Mouse (Mus musculus): ENCODE results near the gene Tnfsf4. TPM values are rescaled to one million over a fixed set of nuclear protein-coding genes. Genes with fewer than 3 reads are reported as not detected.

The Tnfsf4 gene
- polyA plus RNA-seq, 1 experiment from 2014 or later, result not detected

- 44% methylated on average over 2 of the region's 2 CpGs for WGBS
- H3K4me1 ChIP-seq (replicated peaks), result no peaks in the 10 kb centered on the region
- no peaks in the 10 kb centered on the region for H3K27me3 ChIP-seq
- no peaks in the 10 kb centered on the region for H3K36me3 ChIP-seq
- no peak overlapping the region for H3K27ac ChIP-seq
- ATAC-seq, result no peak
- no peak overlapping the region for H3K4me3 ChIP-seq (replicated peaks)
- H3K4me2 ChIP-seq (replicated peaks), result no peak overlapping the region
- no peaks in the 10 kb centered on the region; the same call in 1 of the 2 replicates for H3K9me3 ChIP-seq
- H3K9ac ChIP-seq (replicated peaks), result no peak overlapping the region
These were observed 7.9 kb downstream of the Tnfsf4 start for GRCm38 (mm10) chr1:161403061-161403460.

DNA sequence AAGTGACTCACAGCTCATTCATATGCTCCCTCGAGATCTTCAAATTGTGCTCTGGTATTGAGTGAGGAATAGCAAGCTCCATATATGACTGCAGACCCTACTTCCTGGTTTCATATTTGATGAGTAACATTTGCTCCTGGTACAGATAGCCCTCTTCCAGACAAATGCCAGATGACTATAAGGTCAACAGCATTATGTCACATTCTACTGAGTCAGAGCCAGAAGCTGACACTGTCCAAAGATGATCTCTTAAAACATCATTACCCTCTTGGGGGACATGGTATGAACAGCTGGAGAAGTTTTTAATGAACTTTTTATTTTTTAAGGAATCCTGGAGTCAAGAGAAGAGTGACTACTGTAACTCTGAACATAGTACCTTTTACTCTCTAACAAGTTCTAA is 11.3 kb downstream of the Tnfsf4 start:
- Histone ChIP-seq H3K4me3 (replicated peaks) (no peak overlapping the region), H3K27ac (no peak overlapping the region), H3K27me3 (no peaks in the 10 kb centered on the region), H3K4me2 (replicated peaks) (no peak overlapping the region), H3K36me3 (no peaks in the 10 kb centered on the region), H3K4me1 (replicated peaks) (no peaks in the 10 kb centered on the region), H3K9me3 (no peaks in the 10 kb centered on the region; the same call in 1 of the 2 replicates), H3K9ac (replicated peaks) (no peak overlapping the region)
- WGBS, result 79% methylated on average over 1 of the region's 1 CpGs
- no peak for ATAC-seq

DNA sequence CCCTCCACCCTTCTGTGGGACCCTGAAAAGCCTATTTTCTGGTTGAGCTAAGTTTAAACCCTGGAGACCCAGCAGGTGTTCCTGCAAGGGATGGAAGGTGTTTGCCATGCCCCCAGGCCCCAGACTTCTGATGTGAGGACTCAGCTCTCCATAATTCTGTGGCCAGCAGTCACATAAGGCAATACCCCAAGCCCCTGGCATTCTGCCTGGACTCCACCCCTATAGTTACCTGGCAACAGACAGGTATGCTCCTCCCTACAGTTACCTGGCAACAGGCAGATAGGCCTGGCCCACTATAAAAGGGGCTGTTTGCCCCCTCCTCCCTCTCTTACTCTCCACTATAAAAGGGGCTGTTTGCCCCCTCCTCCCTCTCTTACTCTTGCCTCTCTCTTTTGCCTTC is 24.7 kb downstream of the Tnfsf4 start:
- ATAC-seq, result no peak
- H3K36me3 ChIP-seq, result no peaks in the 10 kb centered on the region
- no peak overlapping the region for H3K4me2 ChIP-seq (replicated peaks)
- no peaks in the 10 kb centered on the region for H3K27me3 ChIP-seq
- H3K4me1 ChIP-seq (replicated peaks), result no peaks in the 10 kb centered on the region
- H3K9me3 ChIP-seq, result no peaks in the 10 kb centered on the region
- no peak overlapping the region for H3K9ac ChIP-seq (replicated peaks)
- no peak overlapping the region for H3K27ac ChIP-seq
- no peak overlapping the region for H3K4me3 ChIP-seq (replicated peaks)

DNA sequence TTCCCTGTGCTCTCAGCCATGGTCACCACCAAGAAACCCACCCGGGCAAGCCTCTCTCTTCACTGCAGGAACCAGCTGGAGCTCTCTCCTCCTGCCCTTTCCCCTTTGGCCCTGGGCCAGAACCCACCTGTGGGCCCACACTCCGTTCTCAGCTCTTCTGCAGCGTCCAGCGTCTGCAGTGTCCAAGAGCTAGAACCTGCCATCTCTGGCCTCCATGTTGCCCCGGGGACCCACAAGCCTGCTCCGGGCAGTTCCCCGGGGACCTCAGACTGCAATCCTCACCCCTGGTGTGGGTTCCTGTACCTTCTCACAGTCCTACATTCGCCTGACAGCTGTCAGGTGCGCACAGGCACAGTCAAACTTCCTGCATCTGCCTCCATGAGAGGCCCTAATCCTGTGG is 25.4 kb downstream of the Tnfsf4 start:
- ATAC-seq, result no peak
- Histone ChIP-seq H3K4me2 (replicated peaks) (no peak overlapping the region), H3K4me3 (replicated peaks) (no peak overlapping the region), H3K9me3 (no peaks in the 10 kb centered on the region), H3K27ac (no peak overlapping the region), H3K36me3 (no peaks in the 10 kb centered on the region), H3K4me1 (replicated peaks) (no peaks in the 10 kb centered on the region), H3K27me3 (no peaks in the 10 kb centered on the region), H3K9ac (replicated peaks) (no peak overlapping the region)
- 80% methylated on average over 9 of the region's 9 CpGs for WGBS

DNA sequence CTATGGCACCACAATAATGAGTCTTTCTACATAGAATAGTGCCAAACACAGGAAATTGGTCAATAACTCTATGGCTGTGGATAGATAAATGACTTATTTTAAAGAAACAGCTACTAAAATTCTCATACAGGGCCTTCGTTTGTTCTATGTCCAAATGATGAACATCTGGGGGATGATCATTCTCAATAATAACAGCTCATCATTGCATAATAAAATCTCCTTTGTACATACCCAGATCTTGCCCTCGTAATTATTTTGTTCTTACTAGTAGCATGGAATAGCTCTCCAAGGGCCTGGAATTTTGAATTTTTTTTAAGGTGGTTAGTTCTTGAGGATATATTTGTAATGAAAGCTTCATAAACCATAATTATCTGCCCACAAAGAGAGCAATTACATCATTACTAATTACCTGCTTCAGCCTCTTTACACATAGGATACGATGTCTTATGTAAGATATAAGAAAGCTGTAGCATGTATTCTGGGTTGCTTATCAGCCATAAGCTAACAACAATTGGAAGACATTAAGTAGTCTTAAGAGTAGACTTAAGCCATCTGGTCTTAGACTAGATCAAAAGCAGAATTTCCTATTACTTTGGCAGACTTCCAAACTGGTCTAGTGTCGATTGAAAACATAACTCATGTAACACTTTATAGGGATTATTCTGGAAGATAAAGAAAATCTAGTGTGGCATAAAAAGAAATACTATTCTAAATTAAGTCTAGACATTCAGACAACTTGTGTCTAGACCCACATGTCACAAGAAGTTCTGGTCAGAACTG is 31.3 kb downstream of the Tnfsf4 start:
- WGBS, result 84% methylated on average over 4 of the region's 4 CpGs
- no peak overlapping the region for H3K4me3 ChIP-seq (replicated peaks)
- H3K27ac ChIP-seq, result no peak overlapping the region
- no peaks in the 10 kb centered on the region for H3K4me1 ChIP-seq (replicated peaks)
- H3K27me3 ChIP-seq, result no peaks in the 10 kb centered on the region
- no peak overlapping the region for H3K9ac ChIP-seq (replicated peaks)
- H3K9me3 ChIP-seq, result no peaks in the 10 kb centered on the region
- no peak for ATAC-seq
- no peaks in the 10 kb centered on the region for H3K36me3 ChIP-seq
- H3K4me2 ChIP-seq (replicated peaks), result no peak overlapping the region

GRCm38 (mm10) chr1:161427057-161427311 is 31.8 kb downstream of the Tnfsf4 start:
- Histone ChIP-seq H3K36me3 (no peaks in the 10 kb centered on the region), H3K27ac (no peak overlapping the region), H3K9me3 (no peaks in the 10 kb centered on the region), H3K9ac (replicated peaks) (no peak overlapping the region), H3K4me2 (replicated peaks) (no peak overlapping the region), H3K4me1 (replicated peaks) (no peaks in the 10 kb centered on the region), H3K4me3 (replicated peaks) (no peak overlapping the region), H3K27me3 (no peaks in the 10 kb centered on the region)
- ATAC-seq, result no peak
- 83% methylated on average over 1 of the region's 1 CpGs for WGBS

GRCm38 (mm10) chr1:161435781-161436180 is 40.6 kb downstream of the Tnfsf4 start:
- no peak overlapping the region for H3K4me3 ChIP-seq (replicated peaks)
- no peak overlapping the region for H3K9ac ChIP-seq (replicated peaks)
- no peaks in the 10 kb centered on the region for H3K9me3 ChIP-seq
- H3K4me1 ChIP-seq (replicated peaks), result no peaks in the 10 kb centered on the region
- no peak overlapping the region for H3K4me2 ChIP-seq (replicated peaks)
- no peaks in the 10 kb centered on the region for H3K36me3 ChIP-seq
- H3K27ac ChIP-seq, result no peak overlapping the region
- H3K27me3 ChIP-seq, result no peaks in the 10 kb centered on the region
- no peak for ATAC-seq
- 72% methylated on average over 2 of the region's 2 CpGs for WGBS

GRCm38 (mm10) chr1:161436503-161436902 is 41.3 kb downstream of the Tnfsf4 start:
- no peak overlapping the region for H3K4me3 ChIP-seq (replicated peaks)
- no peak for ATAC-seq
- H3K4me2 ChIP-seq (replicated peaks), result no peak overlapping the region
- no peaks in the 10 kb centered on the region for H3K4me1 ChIP-seq (replicated peaks)
- 90% methylated on average over 6 of the region's 6 CpGs for whole genome bisulfite sequencing
- H3K36me3 ChIP-seq, result no peaks in the 10 kb centered on the region
- H3K27ac ChIP-seq, result no peak overlapping the region
- H3K9ac ChIP-seq (replicated peaks), result no peak overlapping the region
- no peaks in the 10 kb centered on the region for H3K9me3 ChIP-seq
- H3K27me3 ChIP-seq, result no peaks in the 10 kb centered on the region

- no peak for ATAC-seq
- no peak overlapping the region for H3K4me3 ChIP-seq (replicated peaks)
- H3K27ac ChIP-seq, result no peak overlapping the region
- no peak overlapping the region for H3K4me2 ChIP-seq (replicated peaks)
- no peaks in the 10 kb centered on the region for H3K36me3 ChIP-seq
- 70% methylated on average over 7 of the region's 7 CpGs for WGBS
- H3K9me3 ChIP-seq, result no peaks in the 10 kb centered on the region
- H3K27me3 ChIP-seq, result no peaks in the 10 kb centered on the region
- no peaks in the 10 kb centered on the region for H3K4me1 ChIP-seq (replicated peaks)
- no peak overlapping the region for H3K9ac ChIP-seq (replicated peaks)
These were observed 49.6 kb downstream of the Tnfsf4 start for GRCm38 (mm10) chr1:161444858-161445257.

DNA sequence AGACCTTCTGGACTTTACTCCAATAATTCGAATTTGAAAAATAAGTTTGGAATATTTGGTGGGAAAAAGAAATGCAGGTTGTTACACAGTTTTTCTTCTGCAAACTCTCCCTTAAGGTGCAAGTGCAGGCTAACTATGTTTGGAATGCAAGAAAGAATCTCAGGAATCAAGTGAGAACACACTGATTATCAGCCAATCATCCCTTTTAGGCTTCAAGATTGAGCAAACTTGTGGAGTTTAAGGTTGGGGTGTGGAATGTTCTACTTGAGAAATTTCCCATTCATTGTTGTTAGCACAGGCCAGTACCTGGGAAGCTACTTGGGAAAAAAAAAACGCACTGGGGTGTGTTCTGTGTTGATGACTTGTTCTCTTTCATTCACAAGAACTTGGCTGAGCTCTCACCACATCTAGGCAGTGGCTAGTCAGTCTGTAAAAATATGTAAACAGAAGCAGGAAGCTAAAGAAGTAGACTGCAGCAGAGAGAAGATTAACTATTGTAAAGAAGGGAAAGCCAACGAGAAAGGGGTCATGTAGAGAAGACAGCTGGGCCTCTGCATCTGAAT is 56.6 kb downstream of the Tnfsf4 start:
- Histone ChIP-seq H3K36me3 (no peaks in the 10 kb centered on the region), H3K4me1 (replicated peaks) (no peaks in the 10 kb centered on the region), H3K9ac (replicated peaks) (no peak overlapping the region), H3K4me2 (replicated peaks) (no peak overlapping the region), H3K4me3 (replicated peaks) (no peak overlapping the region), H3K9me3 (peaks cover 6% of the 10 kb centered on the region; the same call in 1 of the 2 replicates), H3K27me3 (no peaks in the 10 kb centered on the region), H3K27ac (no peak overlapping the region)
- 57% methylated on average over 3 of the region's 3 CpGs for WGBS
- no peak for ATAC-seq

DNA sequence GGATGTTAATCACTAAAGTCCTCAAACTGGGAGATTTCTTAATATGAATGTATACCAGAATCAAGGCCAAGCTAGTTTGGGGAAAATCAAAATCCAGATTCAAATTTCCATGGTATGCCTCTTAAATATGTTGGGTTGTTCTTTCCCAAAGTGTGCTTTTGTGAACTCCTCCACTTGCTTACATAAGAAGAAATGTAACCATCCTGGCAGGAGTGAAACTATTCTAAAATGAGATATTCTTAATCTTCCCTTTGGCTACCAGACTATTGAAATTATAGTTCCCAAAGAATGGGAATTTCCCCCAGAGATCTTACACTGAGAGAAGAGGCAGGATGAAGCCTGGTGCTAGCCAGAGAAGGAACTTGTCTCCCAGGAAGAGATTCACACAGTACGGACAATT is 57.0 kb downstream of the Tnfsf4 start:
- 93% methylated on average over 1 of the region's 1 CpGs for WGBS
- no peak for ATAC-seq
- Histone ChIP-seq H3K9ac (replicated peaks) (no peak overlapping the region), H3K4me3 (replicated peaks) (no peak overlapping the region), H3K36me3 (no peaks in the 10 kb centered on the region), H3K27me3 (no peaks in the 10 kb centered on the region), H3K4me1 (replicated peaks) (no peaks in the 10 kb centered on the region), H3K4me2 (replicated peaks) (no peak overlapping the region), H3K27ac (no peak overlapping the region), H3K9me3 (peaks cover 6% of the 10 kb centered on the region; the same call in 1 of the 2 replicates)

- H3K27me3 ChIP-seq, result no peaks in the 10 kb centered on the region
- H3K9ac ChIP-seq (replicated peaks), result no peak overlapping the region
- 71% methylated on average over 2 of the region's 2 CpGs for WGBS
- no peak overlapping the region for H3K4me2 ChIP-seq (replicated peaks)
- H3K4me1 ChIP-seq (replicated peaks), result no peaks in the 10 kb centered on the region
- no peak overlapping the region for H3K27ac ChIP-seq
- no peaks in the 10 kb centered on the region for H3K36me3 ChIP-seq
- no peaks in the 10 kb centered on the region for H3K9me3 ChIP-seq
- no peak overlapping the region for H3K4me3 ChIP-seq (replicated peaks)
- ATAC-seq, result no peak
These were observed 68.3 kb downstream of the Tnfsf4 start for GRCm38 (mm10) chr1:161463388-161464085.

Data from midbrain, embryonic 13.5 days (tissue).